Mouse (Mus musculus): ENCODE measurements at regions not wholly inside any gene's neighbourhood (a gene's known extent, or its start where the extent isn't known, plus 50 kb on each side); places are given as distances from the start of the nearest gene placed in this dataset.

DNA sequence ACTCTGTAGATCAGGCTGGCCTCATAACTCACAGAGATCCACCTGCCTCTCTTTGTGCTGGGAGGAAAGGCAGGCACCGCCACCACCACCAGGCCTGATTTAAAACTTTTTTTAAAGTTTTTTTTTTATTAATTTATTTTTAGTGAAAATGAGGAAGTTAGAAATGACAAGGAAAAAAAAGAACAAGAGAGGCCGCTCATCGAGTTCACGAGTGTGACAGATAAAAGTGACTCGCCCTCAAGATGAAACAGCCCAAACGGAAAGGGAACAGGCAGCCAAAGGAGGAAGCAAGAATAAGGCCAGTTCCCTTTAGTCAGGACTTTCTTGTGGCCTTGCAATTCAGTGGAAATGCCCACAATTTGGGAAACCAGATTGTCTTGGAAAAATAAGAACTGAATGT lies 163.4 kb upstream of the Jmjd1c start:
- DNase-seq (ENCODE audit: low spot score in 2 of 2): no peak

DNA sequence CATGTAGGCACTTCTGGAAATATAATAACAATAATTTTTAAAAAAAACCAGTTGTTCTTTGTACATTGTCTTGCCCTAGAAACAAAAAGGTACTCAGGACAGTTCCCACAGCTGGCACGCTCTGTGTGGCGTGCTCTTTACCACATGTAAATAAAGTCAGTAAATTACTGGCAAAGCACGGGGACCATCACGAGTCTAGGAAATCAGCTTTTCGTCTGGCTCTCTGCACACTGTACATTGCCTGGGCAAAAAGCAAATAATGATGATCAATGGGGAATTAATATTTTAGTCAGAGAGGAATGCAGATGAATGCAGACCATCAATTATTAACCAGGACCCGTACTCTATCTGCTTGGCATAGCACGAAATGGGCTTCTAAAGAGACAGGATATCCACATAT lies 162.2 kb upstream of the Jmjd1c start:
- no peak for DNase-seq (ENCODE audit: low spot score in 2 of 2)

DNA sequence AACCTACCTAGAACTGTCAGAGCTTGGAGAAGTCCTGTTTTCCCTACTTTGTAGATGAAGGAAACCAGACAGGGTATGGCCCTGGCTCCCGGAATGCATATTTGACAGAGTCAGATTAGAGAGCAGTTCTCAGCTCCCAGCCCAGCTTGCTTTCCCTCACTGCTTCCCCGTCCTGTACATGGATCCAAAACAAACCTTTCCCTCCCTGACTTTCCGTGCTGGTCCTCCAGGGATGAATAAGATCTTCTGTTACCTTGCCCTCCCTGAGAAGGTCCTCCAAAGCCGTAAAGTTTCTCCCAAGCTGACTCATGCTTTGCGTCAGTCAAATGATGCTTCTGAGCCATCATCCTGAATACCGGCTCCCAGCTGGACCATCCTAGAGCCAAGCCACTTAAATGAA lies 160.2 kb upstream of the Jmjd1c start:
- no peak for DNase-seq (ENCODE audit: low spot score in 2 of 2)

DNA sequence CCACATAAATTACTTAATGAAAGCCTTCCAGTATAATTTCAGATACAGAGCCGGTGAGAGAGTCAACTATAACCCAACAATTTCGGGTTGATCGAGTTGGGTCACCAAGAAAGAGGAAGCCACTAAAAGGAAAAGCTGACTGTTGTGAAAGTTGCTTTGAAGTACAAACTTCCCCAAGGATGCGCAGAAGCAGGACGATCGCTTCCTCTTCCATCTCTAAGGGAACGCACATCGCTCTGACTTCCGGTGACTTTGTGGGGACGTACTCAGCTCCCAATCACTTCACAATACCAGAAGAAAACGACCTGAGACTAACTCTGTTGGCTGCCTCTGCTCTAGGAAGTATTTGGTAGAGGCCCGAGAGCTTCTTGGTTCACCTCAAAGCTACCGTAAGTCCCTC lies 158.8 kb upstream of the Jmjd1c start:
- DNase-seq (ENCODE audit: low spot score in 2 of 2): no peak

DNA sequence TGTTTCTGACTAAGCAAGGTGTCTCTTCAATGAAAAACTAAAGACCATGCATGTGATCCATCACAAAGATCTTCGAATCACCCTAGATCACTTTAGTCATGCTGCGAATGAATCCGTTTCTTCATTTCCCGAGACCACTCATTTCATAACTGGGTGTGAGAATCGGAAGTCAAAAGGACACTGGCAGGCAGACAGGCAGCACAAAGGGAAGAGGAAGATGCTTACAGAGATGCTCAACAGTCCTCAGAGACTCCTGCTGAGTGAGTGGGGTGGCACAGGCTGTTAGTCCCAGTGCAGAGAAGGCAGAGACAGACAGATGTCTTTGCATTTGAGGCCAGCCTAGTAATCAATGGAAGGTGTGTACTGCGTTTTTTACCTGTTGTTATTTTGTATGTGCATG lies 155.6 kb upstream of the Jmjd1c start:
- DNase-seq (ENCODE audit: low spot score in 2 of 2): no peak

DNA sequence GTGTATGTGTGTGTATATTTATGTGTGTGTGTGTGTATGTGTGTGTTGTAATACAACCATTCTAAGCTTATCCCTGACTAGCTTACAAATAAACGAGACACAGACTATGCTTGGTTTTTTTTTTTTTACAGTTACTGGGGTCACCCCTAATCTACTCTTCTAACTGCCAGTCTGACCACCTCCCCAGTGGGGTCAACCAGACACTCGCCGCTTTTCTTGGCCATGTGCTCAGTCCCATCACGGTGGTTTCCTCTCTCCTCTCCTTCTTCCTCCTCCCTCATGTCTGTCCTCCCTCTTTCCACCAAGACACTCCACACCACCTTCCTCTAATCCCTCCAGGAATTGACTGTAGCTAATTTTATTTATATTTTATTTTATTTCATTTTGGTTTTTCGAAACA lies 155.0 kb upstream of the Jmjd1c start:
- no peak for DNase-seq (ENCODE audit: low spot score in 2 of 2)

DNA sequence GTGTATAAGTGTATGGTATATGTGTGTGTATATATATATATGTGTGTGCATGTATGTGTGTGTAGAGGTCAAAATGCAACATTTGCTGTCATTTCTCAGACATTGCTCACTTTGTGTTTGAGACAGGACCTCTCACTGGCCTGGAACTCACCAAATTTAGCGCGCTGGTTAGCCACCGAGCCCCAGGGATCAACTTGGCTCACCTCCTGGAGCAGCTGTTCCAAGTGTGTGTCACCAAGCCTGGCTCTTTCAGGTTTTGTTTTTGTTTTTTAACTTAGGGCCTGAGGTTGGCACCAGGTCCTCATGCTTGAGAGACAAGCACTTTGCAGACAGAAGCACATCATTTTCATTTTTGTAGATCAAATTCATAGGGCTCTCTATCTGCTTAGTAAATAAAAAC lies 154.0 kb upstream of the Jmjd1c start:
- DNase-seq (ENCODE audit: low spot score in 2 of 2): no peak

DNA sequence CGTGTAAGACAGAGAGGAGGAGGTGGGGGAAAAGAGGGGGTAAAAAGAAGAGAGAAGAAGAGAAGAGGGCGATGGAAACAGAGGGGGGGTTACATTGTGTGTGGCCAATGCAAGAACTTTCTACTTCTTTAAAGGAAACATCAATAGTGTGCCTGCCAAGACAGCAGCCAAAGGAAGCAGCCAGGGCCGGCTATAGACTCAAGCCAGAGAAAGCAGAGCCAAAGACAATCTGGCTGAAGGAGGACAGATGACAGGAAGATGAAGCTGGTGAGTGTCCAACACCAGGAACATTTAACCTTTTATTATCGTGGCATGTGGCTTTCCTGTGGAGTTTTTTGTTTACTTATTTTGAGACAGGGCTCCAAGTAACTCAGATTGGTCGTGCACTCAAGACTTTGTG lies 152.1 kb upstream of the Jmjd1c start:
- DNase-seq (ENCODE audit: low spot score in 2 of 2): no peak

DNA sequence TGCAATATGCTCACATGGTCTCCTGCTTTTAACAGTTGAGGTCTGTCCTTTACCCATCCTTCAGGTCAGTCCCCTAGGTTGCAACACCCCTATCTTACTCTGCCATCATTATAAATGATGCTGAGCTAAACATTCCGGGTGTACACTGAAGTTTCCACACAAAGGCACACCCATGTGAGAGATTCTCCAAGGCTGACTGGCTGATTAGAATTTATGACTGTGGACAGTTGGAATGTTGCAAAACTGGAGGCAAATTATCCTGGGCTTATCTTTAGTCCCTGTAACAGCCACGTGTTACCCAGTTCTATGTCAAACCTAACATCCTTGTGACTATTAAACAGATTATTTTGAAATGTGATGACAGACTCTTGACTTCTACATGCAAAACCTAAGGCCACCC lies 149.8 kb upstream of the Jmjd1c start:
- DNase-seq (ENCODE audit: low spot score in 2 of 2): no peak

DNA sequence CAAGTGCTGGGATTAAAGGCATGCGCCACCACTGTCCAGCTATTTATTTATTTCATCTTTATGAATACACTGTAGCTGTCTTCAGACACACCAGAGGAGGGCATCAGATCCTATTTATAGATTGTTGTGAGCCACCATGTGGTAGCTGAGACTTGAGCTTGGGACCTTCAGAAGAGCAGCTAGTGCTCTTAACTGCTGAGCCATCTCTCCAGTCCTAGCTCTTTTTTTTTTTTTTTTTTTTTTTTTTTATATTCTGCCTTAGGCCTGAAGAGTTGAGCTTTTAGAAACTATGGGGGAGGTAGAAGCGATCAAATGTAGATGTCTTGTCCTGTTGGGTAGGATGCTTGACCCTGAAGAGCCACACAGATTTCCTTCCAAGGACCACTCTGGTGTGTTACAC lies 147.6 kb upstream of the Jmjd1c start:
- DNase-seq (ENCODE audit: low spot score in 2 of 2): no peak

DNA sequence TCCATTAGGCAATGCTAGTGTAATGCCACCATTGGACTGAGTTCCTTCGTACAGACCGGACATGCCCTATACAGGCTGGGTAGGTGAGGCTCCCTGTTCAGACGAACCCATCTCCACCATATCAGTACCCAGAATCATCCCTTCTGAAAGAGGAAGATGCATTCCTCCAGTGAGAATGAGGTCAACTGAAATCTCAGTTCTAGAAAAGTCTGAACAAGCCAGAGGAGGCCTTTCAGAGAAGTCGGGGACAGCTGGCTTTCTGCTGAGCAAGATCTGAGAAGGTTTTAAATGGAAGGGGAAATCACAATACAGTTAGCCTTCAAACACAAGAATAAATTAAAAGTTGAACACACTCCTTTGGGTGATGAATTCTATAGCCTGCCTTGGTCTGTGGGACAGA lies 145.5 kb upstream of the Jmjd1c start:
- no peak for DNase-seq (ENCODE audit: low spot score in 2 of 2)

DNA sequence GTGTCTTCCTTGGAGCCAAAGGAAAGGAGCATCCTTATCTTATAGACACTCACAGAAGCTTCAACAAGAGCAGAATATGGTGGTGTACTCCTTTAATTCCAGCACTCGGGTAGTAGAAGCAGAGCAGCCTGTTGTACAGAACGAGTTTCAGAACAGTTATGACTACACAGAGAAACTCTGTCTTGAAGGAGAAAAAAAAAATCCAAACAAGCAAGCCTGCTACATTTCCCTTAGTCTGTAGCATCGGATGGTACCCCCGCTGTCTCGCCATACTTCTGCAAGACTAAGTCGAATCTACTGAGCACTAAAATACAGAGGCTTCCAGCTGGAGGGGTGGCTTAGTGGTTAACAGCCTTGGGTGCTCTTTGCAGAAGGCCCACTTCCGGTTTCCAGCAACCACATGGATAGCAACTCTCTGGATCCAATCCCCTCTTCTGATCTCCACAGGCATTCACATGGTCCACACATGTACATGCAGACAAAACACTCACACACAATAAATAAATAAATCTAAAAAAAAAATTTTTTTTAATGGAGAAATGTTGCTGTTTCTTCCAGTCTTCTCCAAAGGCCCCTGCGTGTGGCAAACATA lies 144.6 kb upstream of the Jmjd1c start:
- no peak for DNase-seq (ENCODE audit: low spot score in 2 of 2)

DNA sequence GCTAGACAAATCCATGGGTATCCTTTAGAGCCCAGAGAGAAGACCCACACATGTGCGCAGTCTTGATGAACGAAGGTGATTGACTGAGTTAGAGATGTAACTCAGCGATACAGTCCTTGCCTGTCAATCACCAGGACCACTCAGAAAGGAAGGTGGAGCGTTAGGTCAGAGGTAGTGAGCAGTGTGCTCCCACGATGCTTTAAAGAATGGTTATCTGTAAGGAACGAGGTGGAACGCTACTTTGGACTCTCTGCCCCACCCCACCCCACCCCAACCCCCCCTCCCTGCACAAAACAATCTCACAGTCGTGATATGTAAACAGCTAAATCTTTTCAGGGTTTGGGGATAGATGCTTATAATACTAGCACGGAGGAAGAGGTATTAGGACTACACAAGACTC lies 144.0 kb upstream of the Jmjd1c start:
- DNase-seq (ENCODE audit: low spot score in 2 of 2): no peak

DNA sequence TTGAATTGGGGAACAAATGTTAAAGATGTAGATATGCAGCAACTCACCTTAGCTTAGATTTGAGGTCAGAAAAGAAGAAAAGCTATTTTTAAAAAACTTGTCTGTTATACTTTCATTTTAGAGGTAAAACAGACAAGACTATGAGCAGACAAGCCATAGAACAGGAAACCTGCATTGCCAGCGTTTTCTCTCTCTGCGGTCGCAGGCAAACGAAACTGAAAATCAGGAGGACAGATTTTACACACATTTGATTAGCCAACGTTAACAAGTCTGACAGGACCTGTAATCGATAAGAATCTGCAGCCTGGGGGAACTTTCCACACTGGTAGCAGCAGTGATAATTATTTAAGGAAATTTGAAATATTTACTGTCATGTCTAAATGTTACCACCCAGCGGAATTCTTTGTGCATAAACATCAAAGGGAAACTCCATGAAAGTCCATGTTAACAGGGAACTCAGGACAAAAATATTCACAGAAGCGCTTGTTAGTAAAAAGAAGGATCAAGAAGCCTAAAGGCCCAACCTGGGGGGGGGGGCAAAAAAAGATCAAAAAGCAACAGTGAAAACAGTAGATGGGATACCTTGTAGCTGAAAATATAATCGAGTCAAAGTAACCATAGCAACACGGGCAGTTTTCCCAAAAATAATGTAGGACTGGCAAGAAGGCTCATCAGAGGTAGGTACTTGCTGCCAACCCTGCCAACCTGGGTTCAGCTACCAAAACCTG lies 142.5 kb upstream of the Jmjd1c start:
- no peak for DNase-seq (ENCODE audit: low spot score in 2 of 2)

DNA sequence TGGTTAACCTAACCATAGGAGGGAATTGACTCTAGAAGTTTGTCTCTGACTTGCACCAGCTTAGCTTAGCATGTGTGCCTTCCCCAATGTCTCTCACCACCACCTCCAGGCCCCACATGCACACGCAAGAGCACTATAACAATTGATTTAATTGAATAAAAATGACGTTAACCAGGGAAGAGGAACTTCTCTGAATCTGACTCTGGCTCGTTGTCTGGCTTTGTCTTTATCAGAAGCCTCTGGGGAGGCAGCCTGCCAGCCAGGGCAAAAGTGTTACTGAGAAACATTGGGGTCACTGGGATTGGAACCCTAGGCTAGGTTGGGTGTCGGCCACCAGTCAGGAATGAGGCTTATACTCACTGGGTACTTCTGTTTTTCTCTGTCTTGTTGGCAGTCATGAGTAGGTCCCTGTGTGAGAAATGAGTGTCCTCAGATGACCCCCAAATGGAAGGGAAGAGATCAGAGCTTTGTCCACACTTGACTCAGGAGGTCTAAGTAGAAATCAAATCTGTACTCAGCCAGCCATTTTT lies 141.9 kb upstream of the Jmjd1c start:
- DNase-seq (ENCODE audit: low spot score in 2 of 2): no peak

DNA sequence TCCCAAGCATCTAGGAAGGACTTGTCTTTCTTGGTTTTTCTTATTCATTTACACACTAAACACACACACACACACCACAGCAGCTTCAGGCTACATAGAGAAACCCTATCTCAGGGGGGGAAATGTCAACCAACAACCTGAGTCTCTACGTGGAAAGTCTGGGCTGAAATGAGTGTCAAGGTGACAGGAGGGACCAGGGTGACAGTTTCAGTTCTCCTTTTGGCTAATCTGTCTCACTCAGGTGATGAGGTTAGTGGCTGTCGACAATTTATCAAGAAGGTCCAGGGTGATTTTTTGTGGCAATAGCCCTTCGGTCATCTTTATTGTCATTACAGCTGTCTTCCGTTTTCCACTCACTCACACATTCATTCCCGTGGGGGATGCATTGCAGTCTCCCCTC lies 140.5 kb upstream of the Jmjd1c start:
- DNase-seq (ENCODE audit: low spot score in 2 of 2): no peak

DNA sequence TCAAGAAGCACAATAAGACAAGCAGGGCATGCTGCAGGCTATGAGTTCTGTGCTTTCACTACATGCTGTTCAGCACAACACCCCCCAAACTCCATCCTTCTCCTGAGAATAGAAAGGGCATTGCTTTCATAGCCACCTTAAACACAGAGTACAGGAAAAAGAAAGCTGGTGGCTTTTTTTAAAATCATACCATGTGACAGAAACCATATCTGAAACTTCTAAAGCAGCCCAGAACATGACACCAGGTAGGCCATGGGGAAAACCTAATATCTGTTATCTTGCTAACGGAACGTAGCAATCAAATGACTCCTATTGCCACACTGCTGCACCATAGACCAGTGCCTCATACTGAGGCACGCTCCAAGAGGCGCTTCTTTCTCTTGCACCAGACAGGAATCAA lies 139.3 kb upstream of the Jmjd1c start:
- DNase-seq (ENCODE audit: low spot score in 2 of 2): no peak

DNA sequence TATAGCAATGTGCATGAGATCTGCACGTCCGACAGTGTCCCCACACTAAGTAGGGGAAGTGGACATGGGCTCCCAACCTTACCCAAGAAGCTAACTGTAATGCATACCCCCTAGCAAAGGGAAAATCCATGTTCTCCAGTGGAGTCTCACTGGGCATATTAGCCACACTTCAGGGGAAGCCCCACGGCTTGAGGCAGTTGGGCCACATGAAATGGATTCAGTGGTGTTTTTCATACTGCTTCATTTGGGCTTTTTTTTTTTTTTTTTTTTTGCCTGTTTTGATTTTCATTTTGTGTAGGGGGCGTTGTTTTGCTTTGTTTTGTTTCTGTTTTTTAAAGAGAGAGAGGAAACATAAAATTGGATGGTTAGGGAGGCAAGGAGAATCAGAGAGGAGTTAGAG lies 138.6 kb upstream of the Jmjd1c start:
- no peak for DNase-seq (ENCODE audit: low spot score in 2 of 2)

Measured in spleen, postnatal 4 days (tissue).